Mouse (Mus musculus) kidney, adult 18-20 months (tissue): ENCODE measurements around the gene Rab17.
A peak's percentile ranks its signal among the peaks of the same experiment; 100 is the strongest.

Source experiments
- DNase-seq: peaks from one replicate; pipeline ENCODE4 v3.0.0; 2021

Gene Rab17

DNA sequence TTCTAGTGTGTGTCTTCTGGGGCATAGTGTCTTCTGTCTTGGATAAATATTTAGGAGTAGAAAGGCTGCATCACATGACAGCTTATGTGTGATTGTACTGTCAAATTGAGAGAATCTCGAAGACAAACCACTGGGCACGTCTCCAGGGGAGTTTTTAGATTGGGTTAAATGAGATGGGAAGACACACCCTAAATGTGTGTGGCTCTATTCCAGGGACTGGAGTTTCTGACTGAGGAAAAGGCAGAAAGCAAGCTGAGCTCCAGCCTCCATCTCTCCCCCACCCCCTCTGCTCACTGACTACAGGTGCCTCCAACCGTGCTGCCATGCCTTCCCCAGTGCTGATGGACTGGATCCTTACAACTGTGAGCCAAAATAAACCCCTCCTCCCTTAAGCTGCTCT lies 11.9 kb upstream of the Rab17 start:
- DNase-seq: no peak

DNA sequence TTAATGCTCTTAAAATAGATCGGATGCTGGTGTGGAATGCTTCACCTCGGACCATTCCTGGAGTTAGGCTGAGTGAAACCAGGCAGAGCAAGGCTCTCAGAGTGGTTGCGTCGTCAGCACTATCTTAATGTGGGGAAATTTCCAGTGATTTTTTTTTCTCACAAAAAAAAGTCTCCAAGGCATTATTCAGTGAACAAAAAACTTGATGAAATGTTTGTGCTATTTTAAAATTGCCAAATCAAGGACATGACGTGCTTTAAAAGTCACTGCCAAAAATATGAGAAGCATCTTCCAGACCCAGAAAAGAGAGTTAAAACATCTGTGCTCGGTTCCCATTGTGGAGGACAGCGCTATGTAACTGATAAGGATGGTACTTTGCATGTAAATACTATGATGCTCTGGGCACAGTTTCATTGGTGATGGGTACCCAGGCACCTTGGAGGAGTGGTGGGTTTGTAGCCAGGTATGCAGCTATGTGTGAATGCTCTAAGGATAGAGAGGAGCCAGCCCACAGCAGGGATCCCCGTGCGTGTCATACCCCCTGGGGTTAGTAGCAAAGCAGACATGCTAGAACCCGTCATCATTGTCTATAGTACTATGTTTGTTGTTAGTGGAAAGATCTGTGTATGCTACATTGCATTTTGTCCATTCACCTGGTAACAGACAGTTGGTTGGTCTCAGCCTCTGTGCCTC lies 11.3 kb upstream of the Rab17 start:
- DNase-seq: no peak

DNA sequence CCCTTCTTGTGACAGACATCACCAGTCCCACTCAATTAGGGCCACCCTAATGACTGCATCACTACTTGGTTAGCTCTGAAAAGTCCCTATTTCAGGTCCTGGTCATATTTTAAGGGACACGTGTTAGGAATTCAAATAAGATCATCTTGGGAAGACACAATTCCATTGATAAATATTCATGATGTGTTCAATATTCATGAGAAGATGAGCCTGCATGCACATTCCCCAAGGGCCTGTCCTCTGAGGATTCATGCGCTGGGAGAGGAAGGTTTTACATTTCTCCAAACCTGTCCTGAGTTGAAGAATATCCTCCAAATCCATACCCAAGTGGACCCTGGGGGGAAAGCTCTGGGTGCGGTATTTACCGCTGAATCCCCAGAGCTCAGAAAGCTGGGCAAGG lies 6.5 kb upstream of the Rab17 start:
- DNase-seq: no peak

DNA sequence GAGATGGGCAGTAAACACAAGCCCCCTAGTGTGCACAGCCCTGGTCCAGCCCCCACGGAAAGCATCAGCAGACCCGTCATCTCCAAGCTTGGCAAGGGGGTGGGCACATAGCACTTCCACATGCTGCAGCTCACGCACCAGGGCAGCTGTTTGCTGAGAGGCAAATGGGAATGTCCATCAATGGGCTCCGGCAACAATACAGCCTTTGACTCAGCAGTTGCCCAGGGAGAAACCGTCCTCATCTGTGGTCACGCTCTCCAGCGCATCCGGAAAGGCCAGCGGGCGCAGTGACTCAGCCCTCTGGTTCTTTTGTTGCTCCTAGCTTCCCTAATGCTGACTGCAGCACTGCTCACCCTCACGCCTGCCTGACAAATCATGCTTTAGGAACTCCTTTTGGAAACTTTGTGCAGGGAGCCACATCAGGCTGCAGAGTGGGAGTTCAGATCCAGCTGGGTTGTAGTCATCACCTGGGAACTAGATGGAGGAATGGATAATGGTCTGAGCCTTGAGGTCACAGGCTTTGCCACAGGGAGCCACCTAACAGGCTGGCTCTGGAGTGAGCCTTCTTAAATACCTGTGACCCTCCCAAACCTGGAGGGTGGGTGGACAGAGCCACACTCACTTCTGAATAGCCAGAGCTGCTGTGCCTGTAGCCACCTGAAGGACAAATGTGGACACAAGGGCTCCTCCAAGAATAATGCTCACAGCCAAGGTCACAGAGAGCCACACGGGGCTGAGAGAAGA lies 5.6 kb upstream of the Rab17 start:
- DNase-seq: peak; percentile 29

DNA sequence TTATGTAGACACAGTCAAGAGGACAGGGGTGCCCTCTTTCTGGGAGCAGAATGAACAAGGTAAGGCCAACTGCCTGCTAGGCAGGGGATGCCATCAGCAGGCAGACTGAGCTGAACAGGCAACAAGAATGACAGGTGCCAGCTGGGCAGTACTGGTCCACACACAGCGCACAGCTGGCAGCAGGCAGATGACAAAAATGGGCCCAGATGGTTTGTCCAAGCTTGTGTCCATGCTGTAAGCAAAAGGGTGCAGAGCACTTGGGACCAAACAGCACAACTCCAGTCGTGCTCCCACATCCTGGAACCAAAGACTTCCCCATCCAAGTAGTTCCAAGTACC lies 4.1 kb upstream of the Rab17 start:
- DNase-seq: no peak

DNA sequence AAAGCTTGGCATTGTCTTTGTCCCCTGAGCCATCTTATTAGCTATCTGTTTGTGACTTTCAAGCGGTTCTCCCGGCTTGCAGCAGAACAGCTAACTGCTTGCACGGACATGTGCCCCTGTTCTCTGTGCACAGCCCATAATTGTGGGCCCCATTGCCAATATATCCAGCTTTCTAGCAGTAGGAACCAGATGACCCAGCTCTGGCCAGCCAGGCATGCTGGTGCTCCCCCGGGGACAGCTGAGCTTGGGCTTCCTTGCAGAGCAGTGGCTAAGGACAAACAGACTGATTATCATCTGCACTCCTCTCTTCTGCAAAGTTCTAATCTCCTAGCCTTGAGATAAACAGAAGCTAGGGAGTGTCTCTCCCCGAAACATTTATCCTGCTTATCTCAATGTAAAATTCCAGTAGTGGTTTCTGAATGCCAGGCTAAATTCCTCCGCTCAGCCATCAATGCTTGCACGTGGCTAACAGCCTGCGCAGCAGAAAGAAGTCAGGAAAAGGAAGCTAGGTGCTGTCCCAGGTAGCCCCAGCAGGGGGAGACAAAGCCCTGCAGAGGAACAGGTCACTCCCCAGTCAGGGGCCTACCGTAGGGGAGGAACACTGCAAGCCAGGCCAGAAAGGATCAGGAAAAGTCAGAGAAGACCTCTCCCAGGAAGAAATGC lies 3.6 kb upstream of the Rab17 start:
- DNase-seq: peak; percentile 97

DNA sequence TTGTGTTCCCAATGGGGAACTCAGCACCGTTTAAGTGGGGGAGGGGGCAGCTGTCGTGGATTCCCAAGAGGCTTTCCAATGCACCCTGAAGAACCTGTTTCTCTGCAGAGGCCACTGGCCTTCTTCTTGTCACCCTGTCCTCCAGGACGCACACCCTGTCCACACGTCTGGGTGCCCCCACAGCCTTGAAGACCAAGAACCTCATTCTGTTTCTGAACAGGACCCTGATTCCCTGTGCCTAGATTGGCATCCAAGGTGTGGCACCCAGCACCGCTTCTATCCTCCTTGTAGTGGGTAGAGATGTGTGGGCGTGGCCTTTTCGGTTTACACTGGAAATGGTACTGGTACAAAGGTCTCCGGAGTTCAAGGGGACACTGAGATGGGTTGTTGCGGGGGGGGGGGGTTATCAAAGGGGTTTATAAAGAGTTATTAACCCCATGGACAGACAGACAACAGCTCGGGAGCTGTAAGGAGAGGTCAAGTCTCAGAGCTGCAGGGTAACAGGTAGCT lies 475 bp upstream of the Rab17 start:
- no peak for DNase-seq

DNA sequence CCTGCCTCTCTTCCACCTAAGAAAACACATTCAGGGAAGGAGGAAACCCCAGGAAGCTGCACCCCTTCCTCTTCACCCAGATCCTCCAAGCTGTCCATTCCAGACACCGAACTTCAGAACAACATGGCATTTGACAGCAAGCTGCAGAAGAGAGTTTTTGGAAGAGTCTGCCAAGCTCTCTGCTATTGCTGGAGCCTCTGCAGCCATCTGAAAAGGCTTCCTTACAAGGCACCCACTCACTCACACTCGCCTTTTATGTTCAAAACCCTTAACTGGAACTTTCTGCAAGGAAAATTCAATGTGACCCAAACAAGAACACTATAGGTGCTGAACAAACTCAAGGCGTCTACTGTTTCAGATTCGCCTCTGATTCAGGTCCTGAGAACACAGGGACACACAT lies 812 bp downstream of the Rab17 start:
- no peak for DNase-seq

DNA sequence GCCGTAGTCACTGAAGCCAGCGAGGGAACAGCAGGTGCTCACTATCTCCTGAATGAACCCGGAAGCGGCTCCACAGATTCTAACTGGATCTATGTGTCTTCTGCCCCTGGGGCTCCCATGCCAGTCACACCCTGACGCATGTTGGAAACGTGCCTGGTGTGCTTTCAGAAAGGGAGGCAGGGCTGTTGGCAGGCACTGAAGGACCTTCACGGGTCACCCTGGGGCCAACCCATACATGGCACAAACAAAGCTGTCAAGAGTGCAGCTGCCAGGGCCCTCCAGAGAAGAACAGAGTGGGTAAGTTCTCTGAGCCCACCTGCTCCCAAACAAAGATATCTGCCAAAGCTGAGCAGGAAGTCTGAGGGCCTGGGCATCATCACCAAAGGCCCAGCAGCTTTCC lies 1.9 kb downstream of the Rab17 start:
- peak; percentile 77 for DNase-seq

DNA sequence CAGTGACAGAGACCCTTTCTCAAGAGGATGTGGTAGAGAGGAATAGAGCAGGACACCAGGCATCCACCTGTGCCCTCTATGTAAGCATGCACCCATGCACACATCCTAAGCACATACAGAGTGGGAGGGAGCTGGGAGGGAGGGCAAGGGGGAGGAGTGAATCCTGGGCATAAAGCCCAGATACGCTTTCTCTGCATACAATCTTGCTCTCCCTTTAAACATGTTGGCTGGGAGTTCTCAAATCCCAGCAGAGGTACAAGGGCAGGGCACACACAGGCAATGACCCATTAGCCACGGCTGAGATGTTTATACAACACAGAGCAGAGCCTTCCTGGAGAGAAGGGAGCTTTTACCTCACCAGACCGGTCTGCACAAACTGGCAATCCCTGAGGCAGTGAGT lies 6.5 kb downstream of the Rab17 start:
- DNase-seq: peak; percentile 43

DNA sequence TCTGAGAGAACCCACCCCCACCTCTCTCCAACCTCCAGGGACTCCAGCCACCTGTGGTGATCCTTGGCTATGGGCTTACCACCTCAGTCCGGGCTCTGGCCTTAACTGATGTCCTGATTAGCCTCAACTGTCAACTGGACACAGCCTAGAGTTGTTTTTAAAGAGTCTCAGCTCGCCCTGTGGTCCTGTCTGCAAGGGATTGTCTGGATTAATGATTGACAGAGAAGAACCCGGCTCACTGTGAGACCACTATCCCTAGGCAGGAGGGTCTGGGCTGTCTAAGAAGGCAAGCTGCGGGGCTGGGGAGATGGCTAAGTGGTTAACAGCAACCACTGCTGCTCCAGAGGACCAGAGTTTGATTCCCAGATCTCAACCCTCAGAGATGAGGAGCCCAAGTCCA lies 6.9 kb downstream of the Rab17 start:
- no peak for DNase-seq

DNA sequence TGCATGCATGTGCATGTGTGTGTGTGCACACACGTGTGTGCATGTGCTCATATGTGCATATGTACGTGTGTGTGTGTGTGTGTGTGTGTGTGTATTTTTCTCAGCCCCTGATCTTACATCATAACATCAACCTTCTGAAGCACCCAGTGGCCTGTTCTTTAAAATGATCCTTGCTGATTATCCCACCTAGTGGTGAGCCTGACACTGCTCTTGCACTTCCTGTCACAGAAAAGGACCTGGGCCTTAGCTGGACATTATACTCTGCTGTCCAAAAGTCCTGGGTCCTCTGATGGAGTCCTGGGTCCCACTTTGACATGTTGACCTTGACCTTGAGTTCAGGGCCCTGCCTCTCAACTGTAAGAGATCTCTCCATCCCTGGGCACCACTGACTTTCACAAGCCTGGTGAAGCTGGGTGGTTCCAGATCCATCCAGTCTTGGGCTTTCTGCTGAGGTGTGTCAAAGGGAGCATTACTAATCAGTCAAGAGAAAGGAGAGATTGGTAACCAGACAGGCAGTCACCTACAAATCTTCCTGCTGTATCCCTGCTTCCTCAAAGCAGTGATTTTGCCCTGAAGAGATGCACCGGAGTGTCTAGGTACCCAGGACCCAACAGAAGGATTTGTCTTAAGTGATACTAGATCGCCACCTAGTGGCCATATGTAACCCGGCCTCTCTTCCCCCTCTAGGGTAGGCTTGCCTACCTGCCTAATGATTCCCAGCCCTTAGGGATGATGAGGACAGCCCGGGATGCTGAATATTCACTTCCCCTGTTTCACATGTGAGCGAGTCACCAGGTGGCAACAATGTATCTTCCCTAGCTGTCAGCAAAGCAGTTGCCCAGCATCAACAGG lies 13.0 kb downstream of the Rab17 start:
- DNase-seq: peak; percentile 60

DNA sequence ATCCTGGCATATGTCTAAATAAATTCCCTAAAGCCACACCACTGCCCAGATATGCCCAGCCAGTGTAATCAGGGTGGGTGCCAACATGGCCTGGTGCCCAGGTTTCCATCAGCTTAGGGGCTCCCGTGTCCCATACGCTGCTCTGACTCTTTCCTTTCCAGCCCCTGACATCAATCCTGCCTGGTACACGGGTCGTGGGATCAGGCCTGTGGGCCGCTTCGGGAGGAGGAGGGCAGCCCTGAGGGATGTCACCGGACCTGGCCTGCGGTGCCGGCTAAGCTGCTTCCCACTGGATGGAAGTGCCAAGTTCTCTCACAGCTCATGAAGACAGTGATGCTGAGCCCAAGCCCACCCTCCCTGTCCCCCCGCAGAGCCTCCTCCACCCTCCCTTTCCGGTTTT lies 15.8 kb downstream of the Rab17 start:
- DNase-seq: no peak

DNA sequence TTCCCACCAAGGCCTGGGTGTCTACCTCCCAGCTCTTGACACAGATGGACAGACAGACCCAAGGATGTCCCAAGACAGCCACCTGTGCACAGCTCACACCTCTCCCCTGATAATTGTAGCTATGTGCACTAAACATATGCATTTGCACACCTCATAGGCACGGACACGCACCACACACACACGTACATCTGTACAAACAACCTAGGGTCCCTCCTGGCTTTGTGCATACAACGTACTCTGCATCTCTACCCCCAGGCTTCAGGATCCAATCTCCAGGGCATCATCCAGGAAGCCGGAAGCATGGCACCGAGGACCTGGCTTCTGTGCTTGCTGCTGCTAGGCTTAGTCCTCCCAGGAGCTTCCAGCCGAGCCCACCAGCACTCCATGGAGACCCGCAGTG lies 16.7 kb downstream of the Rab17 start, which contains the start of gene Prlh:
Gene Prlh, plus strand, starts transcription at position 301 of the 400 bp plus-strand sequence.
- no peak for DNase-seq

DNA sequence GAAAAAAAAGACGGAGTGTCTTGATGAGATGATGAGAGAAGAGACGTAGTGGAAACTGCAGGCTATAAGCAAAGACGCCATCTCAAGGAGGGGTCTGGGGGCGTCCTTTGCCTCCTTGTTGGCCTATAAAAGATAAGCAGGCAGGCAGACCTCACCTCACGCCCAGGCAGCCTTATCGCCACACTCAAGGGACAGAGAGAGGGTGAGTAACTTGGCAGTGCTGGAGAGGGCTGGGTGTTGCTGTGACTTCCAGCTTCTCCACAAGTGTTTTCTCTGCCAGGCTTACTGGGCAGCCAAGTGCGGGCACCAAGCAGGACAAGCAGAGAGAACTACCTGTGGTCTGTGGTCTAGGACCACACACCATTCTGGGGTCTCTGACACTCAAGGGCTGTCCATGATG lies 17.8 kb downstream of the Rab17 start:
- DNase-seq: no peak

DNA sequence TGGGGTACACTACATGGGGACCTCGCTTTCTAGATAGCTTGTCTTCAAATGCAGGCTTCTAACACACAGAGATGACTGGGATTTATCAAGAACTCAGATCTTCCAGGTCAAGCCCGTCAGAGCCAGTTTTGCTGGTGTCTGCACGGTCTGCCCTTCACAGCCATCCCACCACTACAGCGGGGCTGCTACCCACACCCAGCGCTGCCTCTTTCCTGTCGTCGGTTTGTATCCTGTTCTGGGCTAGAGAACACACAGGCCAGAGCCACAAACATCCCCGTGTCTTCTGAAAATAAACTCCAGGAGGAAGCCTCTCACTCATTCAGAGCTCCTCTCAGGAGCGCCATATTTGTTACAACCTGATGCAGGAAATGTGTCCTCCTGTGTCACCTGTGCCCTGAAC lies 20.2 kb downstream of the Rab17 start:
- no peak for DNase-seq

DNA sequence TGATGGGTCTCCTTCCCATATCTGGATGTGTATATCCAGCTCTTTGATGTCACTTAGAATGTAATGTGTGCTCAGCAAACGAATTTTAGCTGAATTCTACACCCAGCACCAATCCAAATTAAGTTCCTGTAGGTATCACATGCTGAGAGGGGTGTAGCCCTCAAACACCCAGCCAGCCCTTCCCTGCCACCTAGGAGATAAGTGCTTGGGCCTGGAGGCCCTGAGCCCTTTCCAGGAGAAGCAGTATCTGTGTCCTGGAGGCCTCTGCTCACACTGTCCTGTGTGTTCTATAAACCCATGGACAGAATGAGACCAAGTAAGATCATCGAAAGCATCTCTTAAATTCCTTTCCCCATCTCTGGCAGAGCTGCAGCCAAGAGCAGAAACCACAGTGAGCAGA lies 22.2 kb downstream of the Rab17 start:
- no peak for DNase-seq

DNA sequence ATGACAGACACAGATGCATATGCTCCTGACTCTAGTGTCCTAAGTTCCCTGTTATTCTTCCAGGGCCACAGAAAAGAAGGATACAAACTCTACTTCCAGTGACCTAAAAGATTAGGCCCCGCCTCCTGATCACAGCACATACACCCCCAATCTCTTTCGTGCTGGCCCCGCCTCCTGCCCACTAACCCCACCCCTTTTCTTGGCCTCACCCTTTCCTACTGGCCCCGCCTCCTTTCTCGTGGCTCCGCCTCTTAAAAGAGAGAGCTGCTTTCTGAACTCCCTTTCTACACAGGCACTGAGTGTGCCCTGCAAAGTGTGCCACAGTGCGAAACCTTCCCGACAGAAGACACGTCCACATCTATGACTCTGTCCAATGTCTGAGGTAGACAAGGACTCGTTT lies 24.3 kb downstream of the Rab17 start:
- no peak for DNase-seq

DNA sequence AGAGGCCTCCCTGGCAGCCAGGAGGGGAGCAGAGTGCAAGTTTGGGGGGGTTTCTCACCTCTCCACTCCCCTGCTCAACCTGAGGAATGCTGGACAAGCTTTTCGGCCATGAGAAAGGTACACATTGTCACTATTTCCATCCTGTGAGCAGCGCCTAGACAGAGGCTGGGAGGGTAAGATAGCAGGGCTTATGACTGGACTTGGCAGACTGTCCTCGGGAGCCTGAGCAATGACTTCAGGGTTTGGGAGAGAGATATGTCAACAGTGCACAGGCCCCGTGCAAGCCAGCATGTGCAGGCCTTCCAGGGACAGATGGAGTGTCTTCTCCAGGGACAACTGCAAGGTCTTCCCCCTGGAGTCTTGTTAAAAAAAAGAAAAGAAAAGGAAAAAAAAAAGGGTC lies 29.5 kb downstream of the Rab17 start:
- no peak for DNase-seq

DNA sequence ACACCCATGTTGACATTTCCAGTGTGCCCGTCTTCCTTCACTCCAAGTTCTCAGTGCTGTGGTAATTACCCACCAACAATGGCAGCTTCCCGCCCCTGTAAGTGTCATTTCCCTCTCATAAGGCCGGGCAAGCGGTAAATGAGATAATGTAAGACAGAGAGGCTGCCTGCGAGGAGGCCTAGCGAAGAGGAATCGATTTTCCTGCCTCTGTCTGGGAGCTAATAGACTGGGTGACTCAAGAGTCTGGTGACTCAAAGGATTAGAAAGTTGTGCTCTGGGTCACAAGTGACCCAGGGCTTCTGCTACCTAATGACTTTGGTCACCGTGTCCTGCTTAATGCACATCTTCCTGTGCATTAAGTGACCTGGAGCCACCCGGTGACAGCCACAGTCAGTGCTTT lies 32.5 kb downstream of the Rab17 start:
- no peak for DNase-seq

DNA sequence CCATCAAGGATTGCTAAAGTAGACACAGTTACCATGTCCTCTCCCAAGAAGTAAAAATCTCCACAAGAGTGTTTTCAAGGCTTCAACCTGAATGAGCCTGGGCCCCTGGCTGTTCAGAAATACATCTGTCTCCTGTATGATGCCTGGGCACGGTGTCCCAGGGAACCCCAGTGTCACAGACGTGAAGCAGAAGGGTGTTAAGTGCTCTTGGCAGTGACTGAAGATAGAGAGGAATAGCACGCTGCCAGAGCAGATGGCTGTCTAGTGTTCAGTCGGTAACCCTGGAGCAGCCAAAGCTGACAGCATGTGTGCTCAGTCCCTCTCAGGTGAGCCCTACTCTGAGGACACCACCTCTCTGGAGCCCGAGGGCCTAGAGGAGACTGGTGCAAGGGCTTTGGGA lies 36.5 kb downstream of the Rab17 start:
- no peak for DNase-seq

DNA sequence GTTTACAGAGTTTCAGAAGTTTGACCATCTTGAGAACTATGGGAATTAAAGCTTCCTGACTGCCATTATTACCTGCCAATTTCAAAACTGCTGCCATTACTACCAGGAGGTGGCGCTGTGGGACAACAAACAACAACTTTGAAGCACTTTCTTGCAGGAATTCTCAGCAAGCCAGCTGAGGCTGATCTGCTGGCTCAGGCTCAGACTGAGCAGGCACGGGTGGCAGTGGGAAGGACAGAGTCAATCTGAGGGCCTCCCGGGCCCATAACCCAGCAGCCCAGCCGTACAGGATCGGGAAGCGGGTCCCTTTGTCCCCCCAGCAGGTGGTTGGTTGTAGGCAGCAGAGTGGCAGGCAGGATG lies 40.9 kb downstream of the Rab17 start:
- DNase-seq: peak; percentile 90

DNA sequence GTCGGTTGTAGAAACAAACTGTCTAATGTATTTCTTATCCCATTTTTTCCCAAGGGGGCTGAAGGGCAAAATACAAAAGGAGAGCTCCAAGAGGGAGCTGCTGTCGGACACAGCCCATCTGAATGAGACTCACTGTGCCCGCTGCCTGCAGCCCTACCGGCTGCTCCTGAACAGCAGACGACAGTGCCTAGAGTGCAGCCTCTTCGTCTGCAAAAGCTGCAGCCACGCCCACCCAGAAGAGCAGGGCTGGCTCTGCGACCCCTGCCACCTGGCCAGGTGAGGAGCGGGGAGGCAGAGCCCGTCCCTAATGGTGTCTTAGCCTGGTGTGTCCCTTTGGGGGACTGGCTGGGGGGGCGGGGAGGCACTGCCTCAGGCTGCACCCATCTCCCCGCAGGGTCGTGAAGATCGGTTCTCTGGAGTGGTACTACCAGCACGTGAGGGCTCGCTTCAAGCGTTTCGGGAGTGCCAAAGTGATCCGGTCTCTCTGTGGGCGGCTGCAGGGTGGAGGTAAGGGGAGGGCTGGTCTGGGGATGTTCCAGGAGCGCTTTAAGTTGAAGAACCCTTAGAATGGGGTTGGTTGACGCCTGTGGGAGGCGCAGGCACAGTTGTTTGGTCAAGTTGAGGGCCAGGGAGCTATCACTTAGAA lies 41.4 kb downstream of the Rab17 start:
- DNase-seq: no peak
